Mouse (Mus musculus) kidney, postnatal 36 days (tissue): ENCODE results near the gene Ap2b1.

Experiments
- DNase-seq, 2 experiments: peaks; one replicate each; pipeline ENCODE4 v3.0.0; 2021 to 2022; ENCODE audit warnings: mixed read lengths in 2 of 2

Gene Ap2b1

DNA sequence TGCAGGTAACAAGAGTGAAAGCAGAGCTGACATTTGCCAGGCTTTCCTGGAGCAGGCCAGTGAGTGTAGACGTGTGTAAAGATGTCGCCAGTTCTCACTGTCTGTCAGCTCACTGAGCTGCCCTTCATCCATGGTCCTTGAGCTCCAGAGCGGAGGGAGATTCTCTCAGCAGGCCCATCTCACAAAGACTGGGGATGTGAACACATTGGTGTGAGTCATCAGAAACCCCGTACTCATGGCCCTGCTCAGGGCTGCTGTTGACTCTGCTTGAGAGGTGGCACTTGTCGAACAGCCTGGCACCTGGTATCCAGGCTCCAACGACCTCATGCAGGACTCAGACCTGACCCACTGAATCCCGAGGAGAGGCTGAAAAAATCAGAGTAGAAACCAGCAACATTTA lies 105.0 kb downstream of the Ap2b1 start:
- no peak for DNase-seq

DNA sequence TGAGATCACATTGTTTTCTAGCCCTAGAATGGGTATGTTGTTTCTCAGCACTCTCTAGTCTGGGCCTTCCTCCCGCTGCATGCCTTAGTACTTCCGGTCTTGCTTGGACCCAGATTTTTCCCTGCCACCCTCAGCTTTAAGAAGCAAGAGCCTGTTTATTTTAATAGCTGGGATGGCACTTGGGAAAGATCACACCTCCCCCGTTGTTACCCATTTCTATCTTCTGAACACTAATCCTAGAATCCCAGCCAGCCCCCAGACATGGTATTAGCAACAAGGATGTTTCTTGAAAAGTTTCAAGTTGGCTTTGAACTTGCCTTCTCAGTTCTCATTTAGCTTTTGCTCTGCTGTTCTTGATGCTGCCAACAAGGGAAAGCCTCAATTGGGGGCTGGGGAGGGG lies 107.6 kb downstream of the Ap2b1 start:
- no peak for DNase-seq

DNA sequence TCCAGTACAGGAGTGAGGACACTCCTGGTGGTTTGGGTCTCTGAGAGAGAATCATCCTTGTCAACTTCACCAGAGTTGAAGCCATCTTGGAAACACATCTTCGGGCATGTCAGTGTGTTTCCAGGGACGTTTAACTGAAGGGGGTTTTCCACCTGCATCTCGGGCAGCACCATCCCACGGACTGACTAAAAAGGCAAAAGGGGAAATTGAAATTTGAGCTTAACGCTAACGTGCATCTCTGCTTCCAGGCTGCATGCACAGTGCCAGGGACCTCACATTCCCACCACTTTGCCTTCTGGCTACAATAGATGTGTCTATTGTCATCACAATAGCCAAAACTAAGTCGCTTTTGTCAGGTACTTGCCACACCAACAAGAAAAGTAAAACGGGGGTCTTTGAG lies 109.4 kb downstream of the Ap2b1 start:
- no peak for DNase-seq

DNA sequence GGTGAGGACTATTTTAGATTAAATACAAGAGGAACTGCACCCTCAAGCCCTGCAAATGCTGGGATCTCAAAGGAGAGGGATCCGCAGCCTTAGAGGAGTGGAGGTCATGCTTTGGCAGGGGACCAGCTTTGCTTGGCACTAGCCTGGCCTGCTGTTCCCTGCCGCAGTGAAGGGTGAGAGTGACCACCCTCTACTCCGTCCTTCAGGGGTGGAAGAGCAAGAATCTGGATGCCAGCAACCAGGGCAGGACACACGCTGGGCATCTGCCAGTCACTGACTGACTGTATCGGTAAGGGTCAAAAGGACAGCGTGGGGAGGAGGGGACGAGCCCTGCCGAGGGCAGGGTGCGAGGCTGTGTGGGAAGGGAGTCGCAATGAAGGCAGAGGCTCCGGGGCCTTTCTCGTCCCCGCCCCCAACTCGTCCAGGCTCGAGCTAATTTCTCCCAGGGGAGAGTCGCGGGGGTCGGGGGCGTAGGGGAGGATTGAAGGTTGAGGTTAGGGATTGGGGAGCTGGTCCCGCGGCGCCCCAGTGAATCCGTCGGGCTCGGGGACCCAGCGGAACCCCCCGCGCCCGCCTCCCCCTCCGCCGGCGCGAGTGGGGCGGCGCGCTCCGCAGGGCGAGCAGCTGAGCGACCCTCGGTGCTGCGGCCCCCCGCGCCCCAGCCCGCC lies 110.4 kb downstream of the Ap2b1 start, which contains the start of gene Rasl10b:
Rasl10b (plus strand) TSS at position 51 of the 668 bp plus-strand sequence.
- DNase-seq, result peak; percentile 65 to 69

DNA sequence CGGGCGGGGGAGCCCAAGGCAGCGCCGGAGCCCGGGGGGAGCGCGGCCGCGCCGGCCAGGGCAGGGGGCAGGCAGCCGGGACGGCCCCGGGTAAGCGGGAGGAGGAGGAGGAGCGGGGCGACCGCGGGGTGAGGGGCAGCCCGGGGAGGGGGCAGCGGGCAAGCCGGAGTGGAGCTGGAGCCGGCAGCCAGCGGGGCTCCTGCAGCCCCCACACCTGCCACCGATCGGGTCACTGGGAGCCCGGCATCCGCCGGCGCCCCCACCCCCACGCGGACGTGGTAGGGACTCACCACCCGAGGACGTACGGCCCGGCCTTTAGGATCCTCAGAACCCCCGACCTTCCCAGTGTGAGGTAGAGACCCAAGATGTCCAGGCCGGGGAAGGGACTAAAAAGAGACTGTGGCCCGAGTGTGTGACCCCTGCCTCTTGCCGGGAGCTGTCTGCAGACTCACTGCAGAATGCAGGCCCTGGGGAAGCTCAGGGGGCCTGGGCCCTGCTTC lies 111.0 kb downstream of the Ap2b1 start:
- peak in 1 of 2 experiments; percentile 5 for DNase-seq

DNA sequence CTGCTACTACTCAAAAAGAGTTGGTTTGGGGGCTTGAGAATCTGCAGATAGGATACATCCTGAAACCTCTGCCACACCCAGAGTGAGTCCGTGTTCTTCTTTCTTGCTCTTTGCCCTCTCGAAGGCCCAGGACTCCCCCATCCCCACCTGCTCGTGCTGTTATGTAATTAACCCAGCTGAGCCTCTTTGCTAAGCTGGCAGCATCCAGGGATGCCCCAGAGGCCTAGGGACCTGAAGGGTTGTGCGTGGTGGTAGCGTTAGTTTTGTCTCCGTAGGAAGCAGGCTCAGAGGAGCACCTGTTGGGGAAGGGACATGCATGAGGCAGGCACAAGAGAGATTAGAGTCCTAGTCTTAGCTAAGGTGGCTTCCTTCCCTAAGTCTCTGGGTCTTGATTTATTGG lies 111.7 kb downstream of the Ap2b1 start:
- no peak for DNase-seq

DNA sequence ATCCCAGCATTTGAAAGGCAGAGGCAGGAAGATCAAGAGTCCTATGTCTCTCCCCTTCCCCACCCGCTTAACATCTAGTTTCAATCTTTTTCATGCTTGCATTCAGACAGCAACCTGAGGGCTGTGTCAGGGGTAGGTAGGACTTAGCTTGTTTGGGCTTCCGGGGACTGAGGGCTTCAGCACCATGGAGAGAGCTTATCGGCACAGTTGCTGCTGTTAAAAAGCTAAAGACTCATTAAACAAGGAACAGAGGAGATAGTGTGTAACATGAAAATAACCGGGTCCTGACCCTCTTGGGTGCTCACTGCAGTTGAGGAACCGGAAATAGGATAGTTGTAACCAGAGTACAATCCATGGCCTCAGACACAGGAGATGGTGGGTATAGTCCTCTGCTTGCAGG lies 118.3 kb downstream of the Ap2b1 start:
- DNase-seq, result peak; percentile 69 to 85

DNA sequence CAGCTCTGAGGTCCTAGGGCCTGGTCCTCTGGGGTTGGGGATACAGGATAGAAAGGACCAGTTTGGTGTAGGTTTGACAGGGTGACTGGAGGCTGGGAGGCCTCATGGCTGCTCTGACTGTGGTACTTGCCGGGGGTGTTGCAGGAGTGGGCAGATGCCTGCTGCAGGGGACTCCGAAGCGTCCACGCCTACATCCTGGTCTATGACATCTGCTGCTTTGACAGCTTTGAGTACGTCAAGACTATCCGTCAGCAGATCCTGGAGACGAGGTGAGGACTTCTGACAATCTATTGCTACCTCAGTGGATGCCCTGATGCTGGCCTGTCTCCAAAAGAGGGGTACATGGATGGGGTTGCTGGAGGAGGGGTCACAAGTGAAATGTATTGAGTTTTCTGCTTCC lies 118.9 kb downstream of the Ap2b1 start:
- no peak for DNase-seq

DNA sequence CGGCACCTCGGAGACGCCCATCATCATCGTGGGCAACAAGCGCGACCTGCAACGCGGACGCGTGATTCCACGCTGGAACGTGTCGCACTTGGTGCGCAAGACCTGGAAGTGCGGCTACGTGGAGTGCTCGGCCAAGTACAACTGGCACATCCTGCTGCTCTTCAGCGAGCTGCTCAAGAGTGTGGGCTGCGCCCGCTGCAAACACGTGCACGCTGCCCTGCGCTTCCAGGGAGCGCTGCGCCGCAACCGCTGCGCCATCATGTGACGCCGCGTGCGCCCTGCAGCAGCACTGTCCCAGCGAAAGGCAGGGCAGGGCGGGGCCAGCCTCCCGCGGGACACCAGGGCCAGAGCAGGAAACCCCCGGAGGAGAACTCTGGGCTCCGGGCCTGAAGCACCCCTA lies 119.7 kb downstream of the Ap2b1 start:
- DNase-seq, result peak in 1 of 2 experiments; percentile 10

DNA sequence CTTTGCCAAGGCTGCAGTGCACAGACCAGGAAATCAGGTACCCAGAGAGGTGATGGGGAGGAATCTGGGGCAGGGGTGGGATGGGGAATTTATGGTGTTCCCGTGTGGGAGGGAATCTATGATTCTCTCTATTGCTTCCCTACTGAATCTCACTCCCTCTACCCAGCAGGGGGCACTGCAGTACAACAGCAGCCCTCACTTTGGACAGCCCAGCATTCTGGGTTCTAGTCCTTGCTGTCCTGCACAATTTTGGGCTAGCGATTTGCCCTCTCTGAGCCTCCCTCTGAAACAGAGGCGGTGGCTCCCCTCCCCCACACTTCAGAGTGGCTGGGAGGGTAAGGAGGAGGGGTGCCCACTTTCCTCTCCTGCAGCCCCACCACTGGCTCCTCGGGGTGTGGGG lies 121.5 kb downstream of the Ap2b1 start:
- no peak for DNase-seq

DNA sequence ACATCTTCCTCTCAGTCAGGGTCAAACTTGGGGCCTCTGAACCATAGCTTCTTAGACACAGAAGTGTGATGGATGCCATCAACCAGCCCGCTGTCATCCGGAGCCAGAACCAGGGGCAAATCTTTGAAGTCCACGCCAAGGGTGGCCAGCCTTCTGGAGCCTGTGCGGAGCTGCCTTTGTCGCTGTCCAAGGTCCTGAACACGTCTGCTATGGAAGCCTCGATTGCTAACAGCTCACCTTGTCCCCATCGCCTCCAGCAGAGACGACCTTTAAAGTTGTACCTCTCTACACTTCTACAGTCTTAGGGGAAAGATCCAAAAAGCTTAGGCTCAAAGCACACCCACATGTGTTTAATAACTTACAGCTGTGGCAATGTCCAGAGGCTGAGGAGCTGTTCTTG lies 122.5 kb downstream of the Ap2b1 start:
- peak; percentile 67 to 91 for DNase-seq

DNA sequence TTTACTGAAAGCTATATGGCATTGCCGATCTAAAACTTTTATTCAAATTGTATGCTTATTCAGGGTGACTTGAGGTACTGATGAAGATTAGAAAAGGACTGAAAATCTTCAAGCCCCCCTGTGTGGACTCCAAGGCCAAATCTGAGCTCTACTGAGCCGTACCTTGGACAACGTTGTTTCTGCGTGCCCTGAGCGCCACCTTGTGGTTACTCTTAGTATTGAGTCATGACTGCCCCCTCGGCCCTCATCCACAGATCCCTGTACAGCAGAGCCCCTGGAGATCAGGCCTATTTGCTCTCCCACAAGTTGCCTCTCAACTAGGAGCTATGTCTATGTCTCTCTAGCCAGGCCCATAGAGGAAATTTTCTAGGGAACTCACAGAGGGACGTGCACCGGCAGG lies 125.9 kb downstream of the Ap2b1 start:
- peak; percentile 64 to 82 for DNase-seq

DNA sequence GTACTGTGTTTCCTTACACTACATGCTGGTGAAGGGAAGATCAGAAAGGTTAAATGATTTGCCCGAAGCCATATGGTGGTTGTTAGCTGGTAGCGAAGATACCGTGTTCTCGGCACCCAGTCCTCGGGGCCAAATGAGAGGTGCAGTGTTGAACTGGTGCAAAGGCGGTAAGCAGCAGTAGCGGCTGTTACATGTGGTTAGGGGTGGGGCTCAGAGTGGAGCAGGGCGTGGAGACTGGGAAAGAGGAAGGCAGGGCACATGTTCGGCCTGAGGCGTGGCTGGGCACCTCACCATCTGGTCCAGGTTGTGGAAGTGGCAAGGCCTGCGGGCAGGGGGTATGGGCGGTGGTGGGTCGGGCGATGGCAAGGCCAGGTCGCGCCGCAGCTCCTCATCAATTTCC lies 128.1 kb downstream of the Ap2b1 start:
- DNase-seq, result peak in 1 of 2 experiments; percentile 44

DNA sequence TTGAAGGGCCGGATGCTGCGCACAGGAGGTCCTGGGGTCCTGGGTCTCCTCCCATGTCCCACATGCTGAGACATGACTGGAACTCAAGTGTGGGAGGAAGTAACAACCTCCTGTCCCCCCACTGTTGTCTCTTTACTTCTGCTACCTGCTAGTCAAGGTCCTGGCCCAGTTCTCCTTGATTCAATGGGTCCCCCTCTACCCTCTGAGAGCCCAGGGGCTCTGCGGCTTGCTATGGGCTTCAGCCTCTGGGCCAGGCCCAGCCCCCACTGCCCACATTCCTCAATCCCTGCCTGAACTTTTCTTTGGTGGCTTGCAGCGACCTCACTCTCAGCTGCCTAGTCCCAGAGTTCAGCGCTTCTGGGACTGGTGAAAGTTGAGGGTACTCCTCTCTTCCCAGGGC lies 130.5 kb downstream of the Ap2b1 start, which contains the start of gene Gas2l2:
Gas2l2 (minus strand) TSS at position 101 of the 400 bp plus-strand sequence.
- DNase-seq, result no peak

DNA sequence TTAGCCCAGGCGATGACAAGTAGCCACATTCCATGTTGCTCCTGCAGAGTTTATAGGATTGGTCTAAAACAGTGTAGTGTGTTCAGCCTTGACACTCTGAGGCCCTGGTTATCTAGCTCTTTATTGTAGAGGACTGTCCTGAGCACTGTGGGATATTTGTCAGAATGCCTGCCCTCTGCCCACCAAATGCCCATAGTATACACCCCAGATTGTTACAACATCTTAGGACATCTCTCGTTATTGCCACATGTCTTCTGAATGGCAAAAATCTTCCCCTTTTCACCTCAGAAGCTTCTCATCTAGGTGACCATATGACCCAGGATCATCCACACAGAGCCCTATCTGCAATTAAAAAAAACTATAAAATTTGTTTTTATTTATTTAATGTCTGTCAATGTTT lies 133.7 kb downstream of the Ap2b1 start:
- no peak for DNase-seq

DNA sequence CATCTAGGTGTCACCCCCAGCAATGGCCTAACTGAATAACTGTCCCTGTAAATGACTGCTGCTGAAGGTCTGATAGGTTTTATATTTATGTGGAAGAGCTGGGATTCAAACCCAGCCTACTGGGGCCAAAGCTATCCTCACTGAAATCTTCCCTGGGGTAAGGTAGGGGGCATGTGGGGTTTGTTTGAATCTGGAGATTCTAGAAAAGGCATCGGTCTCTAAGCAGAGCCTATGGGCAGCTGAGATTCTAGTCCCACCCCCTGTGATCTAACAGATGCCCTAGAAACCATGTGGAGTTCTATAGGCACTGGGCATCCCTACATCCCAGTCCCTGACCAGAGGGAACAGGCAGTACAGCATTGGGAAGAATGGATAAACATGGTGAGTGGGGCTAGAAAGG lies 138.6 kb downstream of the Ap2b1 start, which contains the start of gene 1700020L24Rik:
1700020L24Rik (plus strand) TSS at position 301 of the 400 bp plus-strand sequence.
- DNase-seq, result no peak

DNA sequence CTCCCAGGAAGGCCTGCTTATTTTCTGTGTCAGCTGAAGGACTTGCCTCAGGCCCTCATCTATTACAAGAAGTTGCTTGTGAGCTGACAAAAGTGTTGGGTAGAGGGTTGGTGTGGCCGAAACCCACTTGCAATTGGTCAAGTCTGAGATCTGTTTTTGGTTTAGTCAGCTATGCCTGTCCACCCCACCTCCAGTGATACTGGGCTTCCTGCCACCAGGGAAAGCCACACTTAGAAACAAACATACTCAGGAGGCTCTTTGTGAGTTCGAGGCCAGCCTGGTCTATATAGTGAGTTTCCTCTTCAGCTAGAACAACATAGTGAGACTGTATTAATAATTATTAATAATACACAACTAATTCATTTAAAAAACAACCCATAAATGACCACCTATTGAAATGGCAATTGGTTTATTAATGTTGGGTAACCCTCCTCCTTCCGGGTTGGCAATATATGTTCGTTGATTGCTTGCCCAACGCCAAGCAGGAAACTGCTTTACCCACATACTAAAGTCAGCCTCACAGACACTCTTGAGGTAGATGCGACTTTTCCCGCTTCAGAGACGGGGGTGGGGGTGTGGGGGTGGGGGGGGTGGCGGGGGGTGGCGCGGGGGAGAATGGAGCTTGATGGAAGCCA lies 140.7 kb downstream of the Ap2b1 start:
- no peak for DNase-seq

DNA sequence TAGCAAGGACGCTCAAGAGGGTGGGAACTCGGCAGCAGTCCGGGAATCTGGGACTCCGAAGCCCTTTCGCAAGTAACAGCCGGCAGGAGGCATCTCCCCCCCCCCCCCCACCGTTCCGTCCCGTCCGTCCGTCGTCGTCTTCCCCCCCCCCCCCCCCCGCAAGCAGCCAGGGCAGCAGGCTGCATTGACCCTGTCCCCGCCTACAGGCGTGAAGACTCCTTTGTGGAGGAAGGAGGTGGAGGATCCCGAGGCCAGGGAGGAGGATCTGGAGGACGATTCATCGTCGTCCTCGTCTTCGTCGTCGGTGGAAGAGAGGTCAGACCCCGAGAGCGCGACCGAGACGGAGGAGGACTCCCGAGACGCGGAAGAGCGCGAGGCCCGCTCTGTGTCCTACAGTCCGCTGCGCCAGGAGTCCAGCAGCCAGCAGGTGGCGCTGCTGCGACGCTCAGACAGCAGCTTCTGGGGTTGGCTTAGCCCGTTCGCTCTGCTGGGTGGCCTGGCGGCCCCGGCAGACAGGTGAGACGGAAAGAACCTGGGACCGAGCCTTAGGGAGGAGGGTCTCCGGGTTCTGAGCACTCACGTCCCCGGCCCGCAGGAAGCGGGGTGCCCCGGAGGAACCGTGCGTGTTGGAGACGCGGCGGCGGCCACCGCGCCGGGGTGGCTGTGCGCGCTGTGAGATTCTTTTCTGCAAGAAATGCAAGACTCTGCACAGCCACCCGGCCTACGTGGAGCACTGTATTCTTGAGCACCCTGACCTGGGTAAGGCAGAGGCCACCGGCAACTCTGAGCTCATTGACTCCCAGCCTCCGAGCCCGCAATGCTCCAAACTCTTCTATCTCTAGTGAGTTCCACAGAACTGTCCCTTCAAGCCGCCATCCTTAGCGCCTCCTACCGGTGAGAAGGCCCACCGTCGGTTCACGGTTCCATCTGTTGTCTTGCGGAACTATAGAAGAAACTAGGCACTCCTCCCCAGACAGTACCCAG lies 141.5 kb downstream of the Ap2b1 start:
- DNase-seq, result peak; percentile 87 to 95

DNA sequence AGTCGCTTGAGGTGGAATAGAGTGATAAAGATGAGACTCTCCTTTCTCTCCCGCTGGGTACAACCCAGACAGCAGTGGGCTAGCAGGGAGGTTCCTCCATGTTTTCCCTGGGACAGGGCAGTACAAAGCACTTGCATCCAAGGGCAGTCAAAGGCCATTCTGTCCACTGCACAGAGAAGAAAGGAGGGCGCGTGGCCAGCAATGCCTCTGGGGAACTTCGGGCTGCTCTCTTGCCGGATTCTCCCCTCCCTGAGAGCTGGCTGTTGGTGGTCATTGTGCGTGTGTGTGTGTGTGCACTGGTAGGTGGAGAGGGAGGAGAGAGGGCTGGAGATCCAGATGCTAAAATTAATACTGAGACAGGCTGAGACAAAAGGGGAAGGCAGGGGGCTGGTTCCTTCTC lies 142.4 kb downstream of the Ap2b1 start:
- peak in 1 of 2 experiments; percentile 54 for DNase-seq

DNA sequence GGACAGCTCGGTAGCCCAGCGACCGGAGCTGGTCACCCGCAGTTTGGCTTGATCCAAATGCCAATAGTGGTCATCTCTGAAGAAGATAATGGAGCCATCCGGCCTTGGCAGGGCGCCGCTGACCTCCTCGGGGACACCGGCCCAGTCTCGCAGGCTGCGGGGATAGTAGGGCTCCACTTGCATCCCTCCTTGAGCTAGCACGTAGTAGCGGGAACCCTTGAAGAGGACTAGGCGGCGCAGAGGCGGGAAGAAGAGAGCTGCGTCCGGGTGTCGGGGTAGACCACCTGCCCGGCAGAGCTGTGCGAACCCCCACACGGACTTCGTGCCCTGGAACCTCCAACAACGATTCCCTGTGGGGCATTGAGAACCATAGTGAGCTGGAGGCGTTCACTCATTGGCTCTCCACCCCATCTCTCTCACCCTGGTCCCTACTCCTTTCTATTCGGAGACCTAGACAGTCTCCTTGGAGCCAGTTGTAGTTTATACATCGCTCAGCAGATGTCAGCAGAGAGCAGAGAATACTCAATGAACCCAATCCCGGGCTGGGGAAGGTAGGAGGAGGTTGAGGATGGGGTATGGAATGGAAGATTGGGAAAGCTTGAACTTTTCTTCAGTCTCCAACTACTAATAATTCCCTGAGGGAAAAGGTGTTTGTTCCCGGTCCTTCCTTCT lies 143.9 kb downstream of the Ap2b1 start:
- peak; percentile 71 to 89 for DNase-seq

DNA sequence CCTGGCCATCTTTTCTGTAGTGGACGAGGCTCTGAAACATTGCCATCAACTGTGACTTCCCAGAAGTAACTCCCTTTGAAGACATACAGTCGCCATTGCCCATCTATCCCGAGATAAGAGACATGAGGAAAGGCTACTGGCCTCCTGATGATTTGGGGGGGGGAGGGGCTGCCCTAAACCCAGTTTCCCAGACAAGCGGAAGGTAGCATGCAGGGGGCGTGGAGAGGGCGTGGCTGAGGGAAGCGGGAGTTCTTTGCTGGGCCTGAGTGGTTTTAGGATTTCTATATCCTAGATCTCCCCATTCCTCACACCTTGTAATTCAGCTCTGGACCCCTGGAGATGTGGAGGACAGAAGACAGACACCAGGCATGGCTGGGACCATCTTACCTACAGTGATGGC lies 145.0 kb downstream of the Ap2b1 start:
- DNase-seq, result peak in 1 of 2 experiments; percentile 37

DNA sequence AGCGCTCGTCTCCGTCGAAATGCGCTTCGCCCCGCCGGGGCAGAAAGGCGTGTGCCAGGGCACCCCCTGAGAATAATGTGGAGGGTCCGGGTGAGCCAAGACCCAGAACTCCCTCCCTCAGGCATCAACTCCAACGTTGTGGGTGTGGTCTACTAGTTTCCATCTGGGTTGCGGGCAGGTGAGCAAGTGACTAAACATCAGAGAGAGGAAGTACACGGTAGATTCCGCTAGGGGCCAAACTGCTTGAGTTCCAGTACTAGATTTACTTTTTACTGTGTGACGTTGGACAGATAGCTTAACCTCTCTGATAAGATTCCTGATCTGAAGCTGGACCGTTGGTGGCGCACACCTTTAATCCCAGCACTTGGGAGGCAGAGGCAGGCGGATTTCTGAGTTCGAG lies 146.2 kb downstream of the Ap2b1 start:
- DNase-seq, result no peak
